Mouse (Mus musculus): ENCODE measurements around the gene Rapgef2.

The Rapgef2 gene

DNA sequence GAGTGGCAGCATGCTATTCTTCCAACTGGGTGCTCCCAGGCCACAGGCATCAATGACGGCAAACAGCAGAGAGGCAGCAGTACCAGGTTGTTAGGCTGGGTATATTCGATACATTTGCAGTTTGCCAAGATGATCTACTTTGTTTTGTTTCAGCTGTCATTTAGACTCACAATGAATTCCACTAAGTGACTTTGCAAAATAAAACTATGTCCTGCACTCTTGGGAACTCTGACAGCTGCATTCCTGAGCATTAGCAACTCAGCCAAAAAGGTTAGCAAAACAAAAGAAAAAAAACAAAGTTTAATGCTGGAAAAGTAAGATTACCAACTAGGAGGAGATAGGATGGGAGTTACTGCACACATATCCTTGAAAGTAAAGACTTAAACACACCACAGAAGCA lies 3.3 kb downstream of the Rapgef2 start:
- no peak for DNase-seq (ENCODE audit: low spot score in 2 of 2)

DNA sequence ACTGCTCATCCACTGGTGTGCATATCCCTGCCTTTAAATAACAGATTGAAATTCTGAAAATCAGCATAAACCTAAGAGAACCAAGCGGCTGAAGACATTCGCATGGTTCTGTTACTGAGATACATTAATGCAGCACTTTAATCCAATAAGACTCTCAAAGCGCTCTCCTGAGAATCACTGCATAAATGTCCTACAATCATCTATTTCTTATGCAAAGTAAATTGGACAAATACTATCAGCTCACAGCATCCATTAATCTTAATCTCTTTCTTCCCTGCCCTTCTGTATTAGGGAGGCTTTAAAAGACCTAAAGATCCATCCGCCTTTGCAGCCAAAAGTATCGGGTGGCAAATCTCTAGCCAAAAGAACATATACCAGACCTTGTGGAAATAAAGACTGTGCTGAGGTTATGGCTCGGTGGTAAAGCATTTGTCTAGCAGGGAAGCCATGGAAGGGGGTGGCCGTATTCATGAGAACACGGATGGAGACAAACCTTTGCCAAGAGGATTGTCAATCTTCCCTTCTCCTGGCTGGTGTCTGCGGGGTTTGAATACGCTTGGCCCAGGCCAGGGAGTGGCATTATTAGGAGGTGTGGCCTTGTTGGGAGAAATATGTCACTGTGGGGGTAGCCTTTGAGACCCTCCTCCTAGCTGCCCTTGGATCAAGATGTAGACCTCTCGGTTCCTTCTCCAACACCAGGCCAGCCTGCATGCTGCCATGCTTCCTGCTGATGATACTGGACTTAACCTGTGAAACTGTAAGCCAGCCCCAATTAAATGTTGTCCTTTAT lies 10.3 kb downstream of the Rapgef2 start:
- DNase-seq (ENCODE audit: low spot score in 2 of 2) = no peak

DNA sequence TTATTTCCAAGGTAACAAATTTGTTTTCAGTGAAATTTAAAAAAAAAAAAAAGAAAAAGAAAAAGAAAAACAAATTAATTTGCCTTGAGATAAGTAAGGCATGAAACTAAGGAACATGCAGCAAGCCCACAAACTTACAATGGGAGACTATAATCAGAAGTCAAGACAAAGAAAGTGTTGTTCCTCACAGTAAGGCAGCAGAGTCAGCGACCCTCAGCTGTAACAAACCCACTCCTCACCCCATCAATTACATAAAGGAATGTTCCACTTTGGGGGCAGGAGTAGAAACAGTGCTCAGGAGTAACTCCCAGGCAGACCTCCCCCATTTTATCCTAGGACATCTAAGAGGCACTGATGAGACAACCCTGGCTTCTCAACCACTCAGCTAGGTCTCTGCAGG lies 13.0 kb downstream of the Rapgef2 start:
- no peak for DNase-seq (ENCODE audit: low spot score in 2 of 2)

DNA sequence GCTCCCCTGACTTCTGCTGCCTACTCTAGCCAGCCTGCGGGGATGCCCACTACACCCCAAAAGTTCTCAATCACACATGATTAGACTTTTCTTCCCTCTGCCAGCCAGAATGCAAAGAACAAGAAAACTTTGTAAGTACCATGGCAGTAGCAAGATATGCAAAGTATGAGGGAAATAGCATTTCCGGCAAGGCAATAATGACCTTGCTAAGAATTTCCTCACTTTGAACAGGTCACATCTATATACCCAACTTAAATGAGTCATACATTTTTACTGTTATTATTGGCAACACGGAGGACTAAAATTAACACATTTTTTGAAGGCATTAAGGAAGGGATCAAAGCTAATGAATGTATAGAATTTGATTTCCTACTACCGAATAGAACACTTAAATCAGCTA lies 13.4 kb downstream of the Rapgef2 start:
- DNase-seq (ENCODE audit: low spot score in 2 of 2) = no peak

DNA sequence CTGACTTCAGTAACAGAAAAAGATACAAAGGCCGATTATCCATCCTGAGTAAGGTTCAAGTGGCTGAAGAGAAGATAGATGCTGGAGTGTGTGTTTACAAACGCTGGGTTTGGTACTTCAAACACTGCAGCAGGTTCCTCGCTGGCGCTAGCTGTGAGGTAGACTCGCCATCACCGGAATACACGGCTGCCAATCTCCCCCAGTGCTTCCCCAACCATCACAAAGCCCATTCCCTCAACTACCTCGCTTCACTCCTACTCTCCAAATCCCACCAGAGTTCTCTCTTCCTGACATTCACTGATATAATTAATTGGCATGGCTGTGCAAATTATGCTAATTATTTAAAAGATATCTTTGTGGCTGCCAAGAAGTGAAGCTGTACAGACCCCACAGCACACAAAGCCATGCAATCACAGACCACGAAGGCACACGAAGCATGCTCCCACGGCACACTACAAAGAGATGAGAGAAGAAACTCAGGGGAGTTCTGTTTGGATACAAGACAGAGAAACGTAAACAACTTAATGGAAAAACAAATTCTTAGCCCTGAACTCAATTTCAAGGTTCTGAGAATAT lies 15.2 kb downstream of the Rapgef2 start:
- DNase-seq (ENCODE audit: low spot score in 2 of 2) = no peak

DNA sequence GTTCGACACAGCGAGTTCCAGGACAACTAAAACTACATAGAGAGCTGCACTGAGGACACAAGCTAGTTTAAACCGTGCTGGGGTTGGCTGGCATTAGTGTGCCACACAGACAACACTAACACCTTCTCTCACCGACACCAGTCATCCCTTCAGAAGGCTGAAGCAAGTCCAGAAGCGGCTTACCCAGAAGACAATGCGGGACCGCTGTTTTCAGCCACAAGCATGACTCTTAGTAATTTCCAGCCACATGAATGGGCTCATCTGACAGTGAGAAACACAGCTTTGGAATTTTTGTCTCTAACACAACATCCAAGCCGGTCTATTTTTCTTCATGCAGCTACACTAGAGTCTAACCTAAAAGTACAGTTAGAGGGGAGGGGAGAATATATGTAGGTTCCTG lies 16.4 kb downstream of the Rapgef2 start:
- no peak for DNase-seq (ENCODE audit: low spot score in 2 of 2)

DNA sequence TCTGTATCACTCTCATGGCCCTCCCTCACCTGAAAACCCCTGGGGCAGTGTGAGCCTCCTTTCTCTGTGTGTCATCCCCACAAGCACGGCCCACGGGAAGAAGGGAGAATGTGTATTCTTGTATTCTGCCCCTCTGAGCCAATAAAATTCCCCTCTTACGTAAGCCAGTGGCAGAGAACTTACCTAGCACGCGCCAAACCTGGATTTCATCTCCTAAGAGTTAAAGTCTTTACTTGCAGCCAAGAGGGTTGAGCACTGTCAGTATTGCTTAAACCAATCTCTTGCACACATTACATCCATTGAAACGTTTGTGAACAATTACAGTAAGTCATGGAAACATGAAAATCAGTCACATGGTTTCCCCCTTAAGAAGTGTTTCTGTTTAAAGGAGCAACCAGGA lies 19.3 kb downstream of the Rapgef2 start:
- no peak for DNase-seq (ENCODE audit: low spot score in 2 of 2)

DNA sequence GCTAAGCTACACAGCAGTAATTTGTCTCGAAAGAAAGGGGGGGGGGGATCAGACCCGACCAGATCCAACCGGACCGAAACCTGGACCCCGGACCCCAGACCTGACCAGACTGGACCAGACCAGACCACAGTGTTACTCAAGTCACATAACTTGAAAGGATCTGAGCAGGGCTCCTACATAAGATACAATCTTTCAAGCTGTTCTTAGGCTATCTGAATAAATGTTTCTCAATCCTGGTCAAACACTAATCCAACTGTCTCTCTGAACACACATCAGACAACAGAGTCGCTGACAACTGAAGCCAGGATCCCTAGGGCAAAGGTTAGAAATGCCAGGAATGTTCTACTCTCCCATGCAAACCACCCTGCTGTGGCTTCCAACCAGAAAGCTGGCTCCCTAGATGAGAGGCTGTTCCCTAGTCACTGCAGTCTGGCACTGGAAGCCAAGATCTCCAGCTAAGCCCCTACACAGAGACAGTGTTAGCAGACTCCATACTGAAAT lies 24.5 kb downstream of the Rapgef2 start:
- no peak for DNase-seq (ENCODE audit: low spot score in 2 of 2)

DNA sequence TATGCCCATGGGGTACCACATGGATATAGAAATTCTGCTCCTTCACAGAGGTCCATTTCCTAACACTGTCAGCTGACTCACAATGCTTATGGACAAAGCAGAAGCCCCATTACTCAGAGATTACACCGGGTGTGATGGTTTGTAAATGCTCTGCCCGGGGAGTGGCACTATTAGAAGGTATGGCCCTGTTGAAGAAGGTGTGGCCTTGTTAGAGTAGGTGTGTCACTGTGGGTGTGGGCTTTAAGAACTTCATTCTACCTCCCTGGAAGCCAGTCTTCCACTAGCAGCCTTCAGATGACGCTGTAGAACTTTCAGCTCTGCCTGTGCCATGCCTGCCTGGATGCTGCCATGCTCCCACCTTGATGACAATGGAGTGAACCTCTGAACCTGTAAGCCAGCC lies 32.3 kb downstream of the Rapgef2 start:
- DNase-seq (ENCODE audit: low spot score in 2 of 2) = no peak

DNA sequence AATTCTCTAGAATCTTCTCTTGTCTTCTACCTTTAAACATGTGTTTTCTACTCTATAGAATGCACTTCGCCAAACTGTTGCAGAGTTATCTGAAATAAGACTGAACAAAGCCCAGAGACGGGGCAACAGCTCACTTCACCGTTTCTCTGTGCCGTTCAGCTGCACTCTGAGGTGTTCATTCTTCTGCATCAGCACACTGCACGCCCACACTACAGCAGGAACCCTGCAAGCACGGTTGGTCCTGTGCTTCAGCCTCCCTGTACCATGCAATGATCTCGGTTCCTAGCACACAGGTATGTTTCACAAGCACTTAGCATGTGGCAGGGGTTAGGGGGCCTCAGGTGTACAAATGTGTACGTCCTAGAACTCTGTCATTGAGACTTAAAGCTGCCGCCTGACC lies 32.9 kb downstream of the Rapgef2 start:
- DNase-seq (ENCODE audit: low spot score in 2 of 2) = no peak

DNA sequence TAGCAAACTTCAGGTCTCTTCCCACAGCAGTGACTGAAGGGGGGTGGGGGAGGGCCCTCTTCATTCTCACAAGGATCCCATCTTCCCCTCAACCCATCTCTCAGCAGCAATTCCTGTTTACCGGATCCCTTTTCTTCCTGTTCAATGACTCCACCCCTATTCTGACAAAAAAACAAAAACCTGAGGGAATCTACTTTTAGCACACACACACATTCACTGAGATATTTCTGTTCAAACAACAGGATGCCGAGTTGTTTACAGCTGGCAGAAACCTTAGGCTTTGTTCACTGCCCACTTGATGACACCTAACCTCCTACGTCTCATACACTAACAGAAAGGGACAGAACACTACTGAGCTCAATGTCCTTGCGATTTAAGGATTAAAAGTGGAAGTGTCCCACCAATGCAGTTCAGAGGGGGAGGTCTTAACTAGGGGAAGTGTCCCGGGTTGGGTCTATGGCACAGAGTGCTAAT lies 33.4 kb downstream of the Rapgef2 start:
- DNase-seq (ENCODE audit: low spot score in 2 of 2) = no peak

DNA sequence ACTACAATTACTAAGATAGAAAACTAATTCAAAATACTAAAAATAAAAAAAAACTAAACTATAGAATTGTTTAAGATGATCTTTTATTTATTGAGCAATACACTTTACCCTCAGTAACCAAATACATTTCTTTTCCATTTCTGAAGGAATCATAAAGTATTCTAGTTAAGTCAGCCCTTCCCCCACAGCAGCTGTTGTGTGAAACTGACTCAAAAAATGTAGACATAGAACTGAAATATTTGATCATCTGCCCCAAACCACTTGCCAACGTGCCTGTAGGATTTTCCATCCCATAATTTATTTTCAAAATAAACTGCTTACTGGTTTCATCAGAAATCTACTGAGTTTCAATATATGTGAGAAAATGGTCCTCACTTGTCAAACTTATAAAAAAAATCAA lies 36.4 kb downstream of the Rapgef2 start:
- DNase-seq (ENCODE audit: low spot score in 2 of 2) = peak in 1 of 2 experiments; percentile 40

DNA sequence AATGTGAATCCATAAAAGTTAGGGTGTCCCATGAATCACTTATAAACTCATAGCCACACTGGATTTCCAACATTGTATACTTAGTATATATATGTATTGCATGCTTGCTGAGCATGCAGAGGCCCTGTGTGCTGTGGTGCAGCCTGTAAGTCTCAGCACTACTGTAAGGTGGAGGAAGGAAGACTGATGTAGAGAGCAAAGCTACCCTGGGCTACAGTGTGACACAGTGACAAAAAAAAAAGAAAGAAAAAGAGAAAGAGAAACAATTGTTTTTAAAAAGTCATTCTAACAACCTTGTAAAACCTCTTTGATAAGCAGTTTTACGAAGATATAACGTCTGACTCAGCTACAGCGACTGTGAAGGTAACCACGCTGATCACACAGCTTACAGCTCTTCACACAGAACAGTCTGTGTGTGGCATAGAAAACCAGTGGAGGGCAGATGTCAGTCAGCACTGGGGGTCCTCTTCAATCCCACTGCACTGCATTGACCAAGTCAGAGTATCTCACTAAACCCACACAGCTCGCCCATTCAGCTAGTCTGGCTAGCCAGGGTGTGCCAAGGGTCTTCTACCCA lies 37.6 kb downstream of the Rapgef2 start:
- no peak for DNase-seq (ENCODE audit: low spot score in 2 of 2)

DNA sequence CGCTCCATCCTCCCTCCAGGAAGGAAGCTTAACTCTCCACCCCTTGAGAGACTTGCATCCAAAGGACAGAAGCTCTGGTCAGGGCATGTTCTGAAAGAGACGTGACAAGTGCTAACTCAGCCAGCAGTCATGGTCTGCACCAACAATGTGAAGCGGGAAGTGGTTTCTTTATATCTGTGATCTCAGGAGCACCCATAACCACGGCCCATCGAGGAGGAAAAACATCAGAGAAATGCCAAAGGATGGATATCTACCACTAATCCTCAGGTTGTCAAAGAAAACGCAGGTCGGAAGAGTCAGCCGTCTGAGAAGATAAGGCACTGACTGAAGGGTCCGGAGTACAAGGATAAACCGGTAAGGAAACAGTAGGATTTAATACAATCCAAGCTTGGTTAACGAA lies 38.1 kb downstream of the Rapgef2 start:
- no peak for DNase-seq (ENCODE audit: low spot score in 2 of 2)

DNA sequence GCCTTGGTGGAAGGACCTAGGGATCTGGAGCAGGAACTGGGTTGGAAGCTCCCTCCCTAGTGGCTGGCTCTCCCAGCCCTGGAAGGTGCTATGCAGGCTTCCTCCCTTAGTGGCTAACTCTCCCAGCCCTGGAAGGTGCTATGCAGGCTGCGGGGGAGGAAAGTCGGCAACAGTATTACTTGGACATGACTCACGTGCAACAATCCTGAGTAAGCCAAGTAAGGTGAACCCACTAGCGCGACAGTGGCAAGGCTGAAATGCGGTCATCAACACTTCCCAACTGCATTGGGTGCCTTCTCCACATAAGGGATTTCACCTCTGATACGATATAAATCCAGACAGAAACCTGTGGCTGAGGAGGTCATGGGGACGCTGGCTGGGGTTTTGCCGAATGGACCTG lies 42.0 kb downstream of the Rapgef2 start:
- no peak for DNase-seq (ENCODE audit: low spot score in 2 of 2)

DNA sequence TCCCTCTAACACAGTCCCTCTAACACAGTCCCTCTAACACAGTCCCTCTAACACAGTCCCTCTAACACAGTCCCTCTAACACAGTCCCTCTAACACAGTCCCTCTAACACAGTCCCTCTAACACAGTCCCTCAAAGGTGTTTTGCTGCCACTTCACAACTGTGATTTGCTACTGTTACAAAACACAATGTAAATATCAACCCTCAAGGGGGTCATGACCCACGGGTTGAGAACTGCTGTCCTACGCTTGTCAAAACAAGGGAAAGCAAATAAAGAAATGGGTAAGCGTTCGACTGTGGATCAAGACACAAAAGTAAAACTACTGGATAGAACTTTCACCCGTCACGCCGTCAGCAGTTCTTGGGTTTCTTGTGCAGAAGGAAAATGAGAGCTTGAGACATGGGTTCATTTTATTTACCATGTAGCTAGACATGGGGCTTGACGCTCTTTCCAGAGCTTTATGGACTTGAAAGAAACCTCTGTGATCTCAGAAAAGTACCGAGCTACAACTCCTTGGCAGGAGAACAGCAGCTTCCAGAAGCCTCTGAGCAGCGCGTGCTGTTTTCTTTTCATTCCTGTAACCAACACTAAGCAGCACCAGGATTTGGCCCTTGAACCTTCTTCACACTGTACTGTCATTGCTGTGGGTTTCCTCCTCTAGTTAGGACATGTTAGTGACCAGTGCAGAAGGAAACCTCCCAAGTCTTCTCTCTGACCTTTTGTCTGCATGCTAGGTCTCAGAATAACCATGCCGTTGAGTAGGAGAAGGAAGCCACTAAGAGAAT lies 43.2 kb downstream of the Rapgef2 start:
- DNase-seq (ENCODE audit: low spot score in 2 of 2) = no peak

DNA sequence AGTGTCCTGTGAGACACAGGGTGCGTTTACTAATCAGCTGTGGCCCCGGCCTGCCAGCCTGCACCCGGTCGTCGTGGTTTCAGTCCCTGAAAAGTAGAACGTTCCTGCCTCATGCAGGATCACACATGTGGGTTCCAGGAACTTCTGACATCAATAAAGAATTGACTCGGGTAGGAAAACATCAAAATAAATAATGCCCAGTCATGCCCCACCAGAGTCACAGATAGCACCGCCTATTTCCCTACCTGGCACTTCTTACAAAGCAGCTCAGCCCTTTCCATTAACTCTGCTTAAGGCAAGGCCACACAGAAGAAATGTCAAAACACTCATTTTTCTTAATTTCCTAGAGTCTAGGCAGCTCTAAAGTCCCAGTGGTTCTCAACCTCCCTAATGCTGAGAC lies 44.0 kb downstream of the Rapgef2 start:
- DNase-seq (ENCODE audit: low spot score in 2 of 2) = no peak

DNA sequence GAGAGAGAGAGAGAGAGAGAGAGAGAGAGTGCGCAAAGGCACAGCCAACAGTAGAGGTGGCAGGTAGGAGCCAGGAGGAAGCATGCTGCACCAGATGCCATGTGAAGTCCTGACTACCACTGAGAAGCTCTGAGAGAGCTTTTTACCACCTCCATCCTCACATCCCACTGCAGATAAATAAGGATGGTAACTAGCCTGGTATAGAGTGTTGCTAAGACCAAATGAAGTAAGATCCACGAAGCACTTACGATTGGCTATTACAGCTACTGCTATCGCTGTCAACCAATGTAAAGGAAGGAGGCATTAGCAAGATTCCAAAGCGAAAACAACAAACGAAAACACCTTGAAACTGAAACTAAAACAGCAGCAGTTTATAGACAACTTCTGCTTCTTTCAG lies 47.3 kb downstream of the Rapgef2 start:
- no peak for DNase-seq (ENCODE audit: low spot score in 2 of 2)

DNA sequence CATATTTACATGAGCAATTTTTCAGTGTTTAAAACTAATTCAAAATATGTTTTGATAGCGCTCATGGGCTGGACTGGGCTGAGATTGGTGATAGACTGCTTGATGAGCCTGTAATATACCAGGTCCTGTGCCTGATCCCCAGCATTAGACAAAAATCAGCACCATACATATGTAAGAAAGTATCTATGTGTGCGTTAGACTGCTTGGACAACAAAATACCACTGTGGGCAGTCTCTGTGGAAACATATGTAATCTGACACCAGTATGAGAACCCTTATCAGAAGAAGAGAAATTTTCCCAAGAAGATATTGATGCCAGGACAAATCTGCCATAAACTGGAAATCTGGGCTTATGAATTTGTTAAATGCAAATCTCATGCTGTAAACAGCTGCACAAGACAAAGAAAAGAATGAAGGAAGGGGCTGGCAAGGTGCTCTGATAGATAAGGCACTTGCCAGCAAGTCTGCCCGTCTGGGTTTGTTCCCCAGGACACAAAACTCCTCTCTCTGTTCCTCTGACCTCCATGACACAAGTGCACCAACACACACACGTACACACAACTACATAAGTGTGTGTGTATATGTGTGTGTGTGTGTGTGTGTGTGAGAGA lies 47.8 kb downstream of the Rapgef2 start:
- no peak for DNase-seq (ENCODE audit: low spot score in 2 of 2)

DNA sequence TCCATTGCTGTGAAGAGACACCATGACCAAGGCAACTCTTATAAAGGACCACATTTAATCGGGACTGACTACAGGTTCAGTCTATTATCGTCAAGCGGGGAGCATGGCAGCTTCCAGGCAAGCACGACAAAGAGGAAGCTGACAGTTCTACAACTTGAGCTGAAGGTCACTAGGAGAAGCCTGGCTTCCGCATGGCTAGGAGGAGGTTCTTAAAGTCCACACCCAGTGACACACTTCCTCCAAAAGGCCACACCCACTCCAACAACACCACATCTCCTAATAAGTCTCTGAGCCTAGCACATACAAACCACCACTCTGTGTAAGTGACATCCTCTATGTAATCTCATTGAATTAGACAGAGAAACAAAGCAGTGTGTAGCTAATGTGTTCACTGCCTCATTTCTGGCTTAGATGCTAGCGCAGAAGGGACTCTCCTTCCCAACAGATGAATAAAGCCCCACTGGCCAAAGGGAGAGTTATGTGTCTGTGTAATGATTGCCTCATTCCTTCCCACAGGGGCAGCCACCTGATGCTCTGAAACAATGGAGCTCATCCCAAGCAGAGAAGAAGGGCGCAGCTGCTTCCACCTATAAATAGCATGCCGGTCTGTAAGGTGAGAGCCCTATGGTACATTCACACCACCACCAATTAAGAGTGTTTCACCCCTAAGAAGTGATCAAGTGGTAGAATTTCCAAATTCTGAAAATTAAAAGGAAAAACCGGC lies 48.5 kb downstream of the Rapgef2 start:
- DNase-seq (ENCODE audit: low spot score in 2 of 2) = no peak

DNA sequence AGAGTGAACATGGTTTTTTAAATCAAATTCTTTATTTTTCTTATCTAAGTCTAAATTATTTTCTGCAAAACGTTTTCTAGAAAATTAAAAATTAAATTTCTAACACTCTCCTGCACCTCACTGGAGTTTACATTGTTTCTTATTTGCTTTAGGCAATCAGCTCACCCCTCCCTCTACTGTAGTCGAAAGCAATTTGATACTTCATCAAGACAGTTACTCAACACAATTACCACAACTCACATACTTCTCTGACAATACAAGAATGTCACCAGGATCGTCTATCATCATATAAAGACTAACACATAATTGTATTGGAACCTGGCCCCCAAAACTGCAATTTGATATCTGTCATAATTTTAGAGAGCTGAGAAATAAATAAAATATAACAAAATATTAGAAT lies 51.8 kb downstream of the Rapgef2 start:
- no peak for DNase-seq (ENCODE audit: low spot score in 2 of 2)
